Mouse (Mus musculus): ENCODE data around the gene Dctn3. TPM values are rescaled to one million over a fixed set of nuclear protein-coding genes. Genes with fewer than 3 reads are reported as not detected.
"Not testable (repeated sequence)": the region's sequence is repeated elsewhere in the genome, so short reads cannot be mapped to it uniquely, and the experiment has no call there.

The Dctn3 gene
- polyA plus RNA-seq (2017; shearing (Covaris generic)): 100 to 1,000 TPM; 107 to 114 TPM

DNA sequence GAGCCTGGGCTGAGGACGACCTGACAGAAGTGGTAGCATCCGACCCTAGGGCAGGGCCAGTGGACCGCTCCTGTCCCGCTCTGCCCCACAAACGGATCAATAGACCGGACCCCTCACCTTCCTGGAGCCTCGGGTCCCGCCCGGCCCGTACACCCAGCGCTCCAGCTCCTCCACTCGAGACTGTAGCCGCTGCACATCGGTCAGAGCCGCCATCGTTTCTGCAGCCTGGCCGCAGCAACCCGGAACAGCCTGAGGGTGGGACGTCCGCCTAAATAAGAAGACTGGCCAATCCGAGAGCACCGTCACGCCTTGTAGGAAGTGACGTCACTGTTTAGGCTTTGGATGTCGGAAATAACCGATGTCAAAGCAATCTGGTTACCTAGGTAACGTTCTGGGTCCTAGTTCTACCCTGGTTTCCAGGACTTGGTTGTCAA lies at the start of gene Dctn3:
Dctn3 (minus strand) TSS at position 253 of the 434 bp plus-strand sequence.
- peak; percentile 100 for ATAC-seq

DNA sequence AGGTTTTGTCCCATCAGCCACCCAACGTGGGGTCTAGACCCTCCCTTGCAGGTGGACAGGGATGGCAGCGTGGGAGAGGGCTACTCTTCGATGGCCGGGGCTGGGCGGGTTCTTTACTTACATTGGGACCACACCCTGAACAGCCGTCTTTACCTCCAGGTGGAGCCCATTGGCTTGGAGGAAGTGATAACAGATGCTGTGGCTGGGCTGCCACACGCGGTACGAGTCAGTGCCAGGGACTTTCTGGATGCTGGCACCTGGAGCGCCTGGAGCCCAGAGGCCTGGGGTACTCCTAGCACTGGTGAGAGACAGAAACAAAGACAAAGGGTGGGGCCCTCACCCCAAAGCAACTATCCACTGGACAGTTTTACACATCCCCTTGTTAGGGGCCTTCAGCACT lies 44.3 kb upstream of the Dctn3 start:
- not testable (repeated sequence) for ATAC-seq

DNA sequence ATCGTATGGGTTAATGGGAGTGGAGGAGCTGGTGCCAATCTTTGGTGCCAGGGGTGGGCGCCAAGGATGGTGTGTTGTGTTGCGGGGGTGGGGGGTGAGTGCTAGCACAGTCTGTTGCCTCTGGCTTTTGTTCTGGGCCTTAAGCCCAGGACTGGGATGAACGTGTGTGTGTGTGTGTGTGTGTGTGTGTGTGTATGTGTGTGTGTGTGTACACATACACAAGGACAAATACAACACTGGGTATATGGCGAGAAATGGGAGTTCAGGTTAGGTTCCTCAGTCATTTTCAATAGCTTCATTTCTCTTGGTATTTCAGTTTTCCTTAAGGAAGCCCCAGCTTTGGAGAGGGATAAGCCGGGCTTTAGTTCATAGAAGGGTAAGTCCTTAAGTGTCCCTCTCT lies 40.2 kb upstream of the Dctn3 start:
- ATAC-seq: not testable (repeated sequence)

DNA sequence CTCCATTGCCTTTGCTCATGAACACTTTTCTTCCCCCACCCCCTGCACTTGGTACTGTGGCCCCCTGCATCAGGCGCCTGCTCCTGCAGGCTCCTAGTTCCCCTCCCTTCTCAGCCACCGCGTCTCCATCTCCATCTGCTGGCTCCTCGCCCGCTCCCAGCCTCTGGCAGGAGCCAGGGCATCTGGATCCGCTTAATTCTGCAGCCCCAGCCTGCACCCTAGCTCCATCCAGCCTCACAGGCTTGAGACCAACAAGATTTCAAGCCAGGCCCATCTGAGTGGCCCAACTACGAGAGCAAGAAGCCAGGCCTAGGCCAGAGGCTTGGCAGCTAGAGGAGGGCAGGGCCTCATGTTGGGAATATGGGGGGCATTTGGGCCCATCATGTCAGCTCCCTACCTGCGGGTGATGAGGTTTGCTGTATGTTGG lies 39.7 kb upstream of the Dctn3 start:
- not testable (repeated sequence) for ATAC-seq

DNA sequence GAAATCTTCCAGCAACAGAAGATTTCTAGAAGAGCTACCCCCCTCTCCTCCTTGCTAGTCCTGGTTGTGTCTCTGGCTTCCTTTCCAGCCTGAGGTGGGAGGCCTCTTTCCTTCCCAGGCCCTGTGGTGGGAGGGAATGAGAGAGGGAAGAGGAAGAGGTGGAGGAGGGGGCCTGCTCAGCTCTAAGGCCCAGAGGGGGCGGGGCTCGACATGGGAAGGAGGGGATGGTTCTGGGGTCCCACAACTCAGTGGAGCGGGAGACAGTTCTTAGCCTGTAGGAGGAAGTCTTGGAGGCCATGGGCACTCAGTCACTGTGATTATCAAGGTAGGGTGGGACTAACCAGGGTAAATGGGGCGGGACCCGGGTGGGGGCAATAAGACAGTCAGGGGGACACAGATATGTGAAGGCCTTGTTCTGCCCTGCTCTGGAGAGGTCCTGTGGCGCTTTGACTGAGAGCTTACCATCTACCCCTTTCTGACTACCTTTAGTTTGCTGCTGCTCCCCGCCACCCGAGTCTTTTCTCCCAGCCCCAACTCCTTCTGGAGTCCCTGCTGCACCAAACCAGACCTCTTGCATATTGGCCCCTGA lies 39.2 kb upstream of the Dctn3 start:
- ATAC-seq: no peak

DNA sequence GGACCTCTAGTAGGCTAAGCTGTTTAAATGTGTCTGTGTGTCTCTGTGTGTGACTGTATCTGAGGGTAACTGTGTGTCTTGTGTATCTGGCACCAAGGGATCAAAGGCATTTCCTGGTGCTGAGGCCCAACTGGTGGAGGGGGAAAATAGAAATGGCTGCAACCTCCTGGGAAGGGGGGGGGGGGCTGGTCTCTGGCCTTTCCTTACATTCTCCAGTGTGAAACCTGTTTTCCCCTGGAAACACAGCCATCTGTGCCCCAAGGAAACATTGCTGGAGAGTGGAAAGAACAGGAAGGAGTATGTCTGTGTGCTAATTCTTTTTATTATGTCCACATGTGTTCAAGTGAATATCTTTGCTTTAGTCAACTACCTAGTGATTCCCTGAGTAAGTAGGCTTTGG lies 38.7 kb upstream of the Dctn3 start:
- no peak for ATAC-seq

DNA sequence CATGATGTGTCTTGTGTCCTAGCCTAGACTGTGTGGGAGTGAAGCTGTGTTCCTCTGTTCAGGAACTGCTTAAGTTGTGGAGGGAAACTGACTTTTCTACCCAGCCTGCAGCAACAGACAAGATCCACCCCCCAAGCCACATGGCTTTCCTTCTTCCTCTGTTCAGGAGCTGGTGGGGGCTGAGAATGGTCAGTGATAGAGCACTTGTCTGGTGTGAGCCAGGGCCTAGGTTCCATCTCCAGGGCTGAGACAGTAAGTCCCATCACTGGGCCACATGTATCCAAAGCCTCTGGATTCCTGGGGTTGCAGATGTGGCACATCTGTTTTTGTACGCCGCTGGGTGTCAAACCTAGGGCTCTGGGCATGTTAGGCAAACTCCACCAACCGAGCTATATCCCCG lies 37.9 kb upstream of the Dctn3 start:
- no peak for ATAC-seq

DNA sequence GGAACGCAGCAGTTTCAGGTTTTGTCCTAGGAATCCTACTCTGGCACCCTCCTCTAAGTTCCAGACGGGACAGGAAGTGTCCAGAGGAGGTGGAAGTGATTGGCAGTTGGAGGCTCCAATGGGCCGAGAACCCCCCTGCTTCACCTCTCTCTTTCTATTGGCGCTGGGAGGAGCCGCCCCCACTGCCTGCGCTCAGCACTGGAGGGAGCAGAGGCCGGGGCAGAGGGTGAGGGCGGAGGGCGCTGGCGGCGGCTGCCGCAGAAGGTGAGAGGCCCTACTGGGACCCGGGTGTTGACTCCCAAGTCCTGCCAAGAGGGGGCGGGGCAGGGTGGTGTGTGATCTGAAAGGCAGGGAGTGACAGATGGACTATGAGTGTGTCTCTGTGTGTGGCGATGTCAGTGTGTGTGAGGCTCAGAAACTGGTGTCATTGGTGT lies 37.3 kb upstream of the Dctn3 start:
- ATAC-seq: no peak

DNA sequence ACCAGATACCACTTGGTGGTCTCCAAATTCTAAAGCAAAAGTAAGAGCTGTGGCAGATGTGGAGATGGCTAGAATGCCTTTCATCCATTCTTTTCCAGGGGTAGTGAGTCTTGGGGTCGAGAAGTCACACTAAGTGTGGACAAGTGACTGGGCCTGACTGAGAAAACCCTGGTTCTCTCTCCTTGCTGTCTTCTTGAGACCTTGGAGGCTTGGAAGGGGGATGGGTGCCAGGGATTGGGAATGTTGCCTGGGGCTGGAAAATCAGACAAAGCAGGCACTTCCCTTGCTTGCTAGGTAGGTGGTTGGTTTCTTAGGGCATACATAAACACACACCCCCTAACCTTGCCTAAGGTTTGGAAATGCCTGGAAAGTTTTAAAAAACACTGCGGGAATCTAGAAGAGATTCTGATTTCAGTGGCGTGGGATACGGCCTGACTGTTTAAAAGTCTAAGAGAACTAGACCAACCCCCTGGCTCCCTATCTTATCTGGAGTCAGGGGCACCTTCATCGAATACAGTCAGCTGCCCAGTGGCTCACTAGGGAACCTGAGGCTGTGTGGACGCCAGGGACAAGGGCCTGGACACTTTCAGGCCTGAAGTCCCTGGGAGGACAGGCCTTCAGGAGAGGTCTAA lies 36.8 kb upstream of the Dctn3 start:
- no peak for ATAC-seq

DNA sequence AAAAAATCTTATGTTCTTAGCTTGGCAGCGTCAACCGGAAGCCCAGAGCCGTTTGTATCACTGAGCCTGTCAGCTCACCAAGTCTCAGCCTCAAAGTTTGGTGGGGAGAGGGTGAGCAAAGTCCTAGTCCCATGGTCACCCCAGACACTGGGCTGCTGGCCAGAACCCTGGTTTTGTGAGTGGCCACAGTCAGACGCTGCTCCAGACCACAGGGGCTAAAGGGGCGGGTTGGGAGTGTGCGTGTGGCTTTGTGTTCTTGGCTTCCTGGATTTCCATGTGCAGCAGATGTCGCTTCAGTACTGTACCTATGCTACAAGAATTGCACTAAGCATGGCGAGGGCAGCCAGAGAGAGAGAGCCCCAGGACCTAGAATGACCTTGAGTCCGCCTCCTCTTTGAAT lies 36.2 kb upstream of the Dctn3 start:
- ATAC-seq: no peak

DNA sequence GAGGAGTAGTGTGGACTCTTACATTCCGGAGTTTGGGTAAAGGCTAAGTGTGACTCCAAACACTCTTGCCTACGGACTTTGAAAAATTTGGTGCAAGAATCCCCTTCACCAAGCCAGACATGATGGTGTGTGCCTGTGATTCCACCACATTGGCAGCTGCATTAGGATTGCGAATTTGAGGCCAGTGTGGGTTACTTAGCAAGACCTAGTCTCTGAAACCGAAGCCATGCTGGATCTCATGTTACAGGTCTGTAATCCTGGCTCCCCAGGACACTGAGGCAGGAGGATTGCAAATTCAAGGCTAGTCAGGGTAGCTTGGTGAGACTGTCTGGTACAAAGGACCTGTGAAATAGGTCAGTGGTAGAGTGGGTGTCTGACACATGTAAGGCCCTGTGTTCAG lies 35.7 kb upstream of the Dctn3 start:
- no peak for ATAC-seq

DNA sequence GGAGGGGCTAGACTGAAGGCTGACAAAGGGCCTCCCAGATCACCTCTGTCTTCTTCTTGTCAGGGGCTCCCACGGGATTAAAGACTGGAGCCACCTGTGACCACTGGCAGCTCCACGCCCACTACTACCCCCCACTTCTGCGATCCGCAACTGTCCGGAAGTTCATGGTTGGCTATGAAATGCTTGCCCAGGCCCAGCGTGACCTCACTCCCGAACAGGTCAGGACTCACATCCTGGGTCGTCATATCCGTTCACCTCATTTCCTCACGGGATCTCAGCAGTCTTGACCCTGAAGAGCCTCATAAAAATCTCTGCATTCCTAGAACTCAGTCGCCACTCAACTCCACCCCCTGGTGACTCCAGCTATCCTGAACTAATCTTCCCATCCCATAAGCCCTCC lies 35.1 kb upstream of the Dctn3 start:
- ATAC-seq: no peak

DNA sequence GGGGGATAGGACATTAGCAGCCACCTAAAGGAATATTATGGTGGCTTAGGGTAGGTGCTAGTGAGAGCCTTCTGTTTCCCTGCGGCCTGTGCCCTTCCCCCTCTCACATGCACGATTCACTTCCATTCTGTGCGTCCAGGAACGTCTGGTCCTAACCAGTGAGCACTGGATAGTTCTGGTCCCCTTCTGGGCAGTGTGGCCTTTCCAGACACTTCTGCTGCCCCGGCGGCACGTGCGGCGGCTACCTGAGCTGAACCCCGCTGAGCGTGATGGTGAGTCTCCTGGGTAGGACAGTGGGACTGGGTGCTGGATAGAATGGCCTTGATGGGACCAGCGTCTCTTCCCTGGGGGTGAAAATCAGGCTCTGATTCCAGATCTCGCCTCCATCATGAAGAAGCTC lies 34.4 kb upstream of the Dctn3 start:
- no peak for ATAC-seq

DNA sequence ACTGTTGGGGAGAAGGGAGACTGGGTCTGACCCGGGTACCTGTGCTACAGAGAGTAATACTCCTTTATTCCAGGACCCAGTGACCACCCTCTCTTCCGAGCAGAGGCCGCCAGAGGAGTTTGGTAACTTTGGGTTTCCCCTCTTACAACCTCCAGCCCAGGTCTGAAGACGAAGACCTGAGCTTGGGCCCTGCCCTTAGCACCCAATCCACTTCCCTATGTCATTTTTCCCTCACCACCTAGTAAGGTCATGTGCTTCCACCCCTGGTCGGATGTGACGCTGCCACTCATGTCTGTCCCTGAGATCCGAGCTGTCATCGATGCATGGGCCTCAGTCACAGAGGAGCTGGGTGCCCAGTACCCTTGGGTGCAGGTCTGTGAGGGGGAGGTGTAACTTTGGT lies 33.5 kb upstream of the Dctn3 start:
- no peak for ATAC-seq

DNA sequence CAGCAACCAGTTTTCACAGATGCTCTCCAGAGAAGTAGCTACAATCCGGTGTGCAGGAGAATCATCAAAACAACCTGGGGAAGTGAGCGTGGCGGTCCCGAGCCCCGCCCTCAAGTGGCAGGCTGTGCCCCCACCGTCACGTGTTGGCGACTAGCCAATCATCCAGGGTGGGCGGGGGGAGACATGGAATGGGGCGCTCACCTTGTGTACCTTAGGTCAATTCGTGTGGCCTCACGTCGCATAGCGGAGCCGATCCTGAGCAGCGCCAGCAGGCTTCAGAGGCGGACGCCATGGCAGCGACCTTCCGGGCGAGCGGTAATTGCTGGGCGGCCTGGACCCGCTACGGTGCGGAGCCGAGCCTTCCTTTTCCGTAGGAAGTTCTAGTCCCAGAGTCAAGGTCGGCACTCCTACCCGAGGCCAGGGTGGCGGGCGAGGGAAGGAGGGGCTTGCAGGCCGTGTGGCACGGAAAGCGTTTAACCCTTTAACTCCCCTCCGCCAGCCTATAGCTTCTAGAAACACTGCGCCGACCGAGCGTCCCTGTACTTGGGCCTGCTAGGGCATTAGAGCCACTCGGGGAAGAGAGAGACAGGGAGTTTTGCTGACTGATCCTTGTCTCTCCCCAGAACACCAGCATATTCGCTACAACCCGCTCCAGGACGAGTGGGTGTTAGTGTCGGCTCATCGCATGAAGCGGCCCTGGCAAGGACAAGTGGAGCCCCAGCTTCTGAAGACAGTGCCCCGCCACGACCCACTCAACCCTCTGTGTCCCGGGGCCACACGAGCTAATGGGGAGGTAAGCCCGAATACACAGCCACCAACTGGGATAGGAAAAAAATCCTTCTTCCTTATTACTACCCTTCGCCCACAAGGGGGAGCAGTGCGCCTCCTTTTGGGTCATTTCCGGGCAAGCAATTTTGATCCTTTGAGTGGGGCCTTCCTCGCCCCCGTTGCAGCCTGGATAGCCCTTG lies 32.7 kb upstream of the Dctn3 start, which contains the start of gene Sigmar1:
Sigmar1 (minus strand) TSS at position 820 of the 968 bp plus-strand sequence.
- ATAC-seq: peak; percentile 83

DNA sequence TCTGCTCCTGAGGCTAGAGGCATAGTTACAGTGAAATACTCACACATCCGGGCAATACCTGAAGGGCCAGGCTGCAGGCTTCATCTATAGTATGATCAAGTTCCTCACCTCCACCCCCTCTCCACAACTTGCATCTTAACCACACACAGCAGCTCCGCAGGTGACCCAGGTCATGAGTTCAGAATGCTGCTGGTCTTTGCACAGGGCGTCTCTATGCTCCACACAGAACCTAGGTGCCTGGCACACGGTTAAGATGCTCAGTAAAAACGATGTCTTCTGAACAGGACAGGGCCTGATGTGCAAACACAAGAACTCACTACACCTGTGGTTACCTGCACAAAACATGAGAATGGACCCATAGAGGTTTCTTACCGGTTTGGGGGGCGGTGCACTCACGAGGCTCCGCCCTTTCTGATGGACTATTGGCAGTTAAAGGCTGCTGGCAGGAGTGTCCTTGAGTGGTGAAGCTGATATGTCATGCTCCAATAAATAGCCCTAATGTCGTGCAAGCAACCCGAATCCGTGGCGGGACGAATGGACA lies 31.9 kb upstream of the Dctn3 start, which contains the start of gene Galt:
Galt (plus strand) TSS at position 432 of the 541 bp plus-strand sequence.
- ATAC-seq: peak; percentile 44

DNA sequence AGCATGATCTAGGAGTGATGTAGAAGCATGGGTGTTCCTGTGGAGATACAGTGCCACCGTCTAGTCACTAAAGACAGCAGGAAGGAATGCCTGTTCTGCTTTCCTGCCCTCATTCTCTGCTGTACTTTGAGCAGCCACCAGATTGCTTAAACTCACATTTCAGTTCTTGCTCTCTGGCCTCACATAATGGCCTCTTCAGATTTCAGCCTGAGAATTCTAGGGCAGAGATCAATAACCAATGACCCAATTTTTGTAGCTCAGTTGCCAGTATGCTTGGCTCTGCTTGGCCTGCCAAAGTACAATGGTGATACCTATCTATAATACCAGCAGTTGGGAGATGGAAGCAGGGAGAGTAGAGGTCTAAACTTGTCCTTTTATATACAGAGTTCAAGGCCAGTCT lies 22.1 kb upstream of the Dctn3 start:
- no peak for ATAC-seq

DNA sequence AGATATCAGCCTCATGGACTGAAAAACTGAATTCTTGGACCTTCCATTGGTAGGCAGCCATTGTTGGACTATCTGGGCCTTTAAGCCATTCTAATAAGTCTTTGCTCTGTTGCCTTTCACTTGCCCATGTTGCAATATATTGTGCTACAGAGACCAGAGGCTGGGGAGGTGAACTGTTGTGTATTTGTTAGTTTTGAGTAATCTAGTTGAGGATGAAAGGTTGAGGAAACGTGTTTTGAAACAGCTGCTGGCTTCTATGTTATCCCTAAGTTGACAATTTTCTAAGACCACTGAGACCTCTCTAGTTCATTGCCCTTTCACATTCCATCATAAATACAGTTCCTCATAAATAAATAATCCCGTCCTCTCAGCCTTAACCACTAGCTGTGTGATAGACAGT lies 21.2 kb upstream of the Dctn3 start:
- no peak for ATAC-seq

DNA sequence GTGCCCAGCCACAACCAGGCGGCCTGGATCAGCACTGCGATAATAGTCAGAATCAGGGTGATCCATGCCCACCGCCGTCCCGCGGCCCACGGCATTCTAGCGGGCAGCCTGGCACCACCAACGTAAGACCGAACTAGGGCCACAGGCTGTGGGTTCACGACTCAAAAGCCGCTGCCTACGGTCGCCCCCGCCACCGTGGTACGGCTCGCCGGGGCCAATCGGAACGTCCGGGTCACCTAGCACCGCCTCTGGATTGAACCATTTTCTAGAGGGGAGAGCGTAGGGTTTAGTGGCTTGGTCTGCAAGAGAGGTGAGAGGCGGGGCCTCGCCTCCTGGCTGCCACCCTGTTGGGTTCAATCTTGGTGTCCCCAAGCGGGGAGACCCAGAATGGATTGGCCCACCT lies 18.2 kb upstream of the Dctn3 start:
- ATAC-seq: peak; percentile 92

DNA sequence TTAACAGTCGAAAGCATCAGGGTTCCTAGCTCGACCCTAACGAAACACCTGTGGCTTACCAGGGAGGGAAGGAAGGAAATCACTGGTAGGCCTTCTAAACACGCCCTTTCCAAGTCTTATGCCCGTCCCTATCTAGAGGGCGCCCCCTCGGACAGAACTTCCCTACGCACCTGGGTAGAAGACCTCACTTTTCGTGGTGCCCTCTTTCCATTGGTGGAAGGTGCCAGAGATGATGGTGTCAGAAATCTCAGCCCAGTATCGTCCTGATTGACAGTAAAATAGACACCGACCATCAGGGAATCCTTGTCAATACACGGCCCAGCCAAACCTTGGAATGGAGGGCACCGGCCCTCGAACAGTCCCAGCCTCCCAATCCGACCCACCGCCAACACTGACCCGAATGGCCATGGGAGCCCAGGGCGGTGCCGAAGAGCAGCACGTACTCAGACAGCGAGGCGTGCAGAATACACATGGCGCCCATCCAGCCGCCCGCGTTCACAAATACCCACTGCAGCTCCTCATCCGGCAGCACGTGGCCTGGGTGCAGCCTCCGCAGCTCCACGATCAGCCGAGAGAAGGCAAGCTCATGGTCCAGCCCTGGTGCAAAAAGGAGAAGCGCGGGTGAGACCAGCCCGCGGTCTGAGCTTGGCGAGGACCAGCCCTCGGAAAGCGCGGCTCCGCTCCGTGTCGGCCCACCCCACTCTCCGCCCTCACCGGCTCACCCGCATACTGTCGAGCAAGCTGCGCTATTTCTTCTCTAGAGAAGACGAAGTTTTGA lies 17.6 kb upstream of the Dctn3 start:
- peak; percentile 59 for ATAC-seq

DNA sequence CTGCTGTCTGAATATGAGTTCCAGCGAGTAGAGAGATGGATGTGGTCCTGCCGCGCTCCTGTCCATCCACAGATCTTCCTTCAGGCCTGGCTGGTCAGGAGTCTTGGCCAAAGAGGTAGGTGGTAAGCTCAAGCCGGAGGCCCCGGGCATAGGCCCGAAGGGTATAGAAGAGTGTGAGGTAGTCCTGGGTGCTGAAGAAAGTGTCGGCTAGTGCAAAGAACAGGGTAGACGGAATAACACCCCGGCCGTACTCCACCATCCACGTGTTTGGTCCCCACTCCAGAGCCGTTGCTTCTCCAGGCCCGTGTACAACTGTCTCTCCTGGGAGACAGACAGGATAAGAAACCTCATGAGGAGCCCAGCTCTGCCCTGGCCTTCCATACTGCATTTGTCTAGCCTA lies 16.3 kb upstream of the Dctn3 start:
- ATAC-seq: no peak

DNA sequence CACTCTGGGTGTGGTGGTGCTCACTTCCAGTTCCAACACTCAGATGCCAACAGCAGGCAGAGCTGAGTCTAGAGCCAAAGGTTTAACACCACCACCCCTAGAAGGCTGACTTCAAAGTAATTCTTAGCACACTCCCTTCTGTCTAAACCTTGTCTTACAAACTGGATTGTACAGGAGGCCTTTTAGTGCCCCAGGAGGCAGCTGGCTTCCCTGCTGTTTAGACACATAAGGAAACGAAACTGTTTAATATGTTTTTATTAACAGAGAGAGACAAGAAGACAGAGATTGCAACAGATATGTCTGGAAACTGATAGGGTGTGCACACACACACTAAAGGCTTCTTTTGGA lies 15.3 kb upstream of the Dctn3 start:
- no peak for ATAC-seq
